Mouse (Mus musculus) embryonic facial prominence, embryonic 13.5 days (tissue): Measurements from ENCODE around the gene Soga1. TPM values are rescaled to one million over a fixed set of nuclear protein-coding genes. Genes with fewer than 3 reads are reported as not detected.

ENCODE experiments used
- ATAC-seq: fragments of 200-750 bp; cut with Nextera tagmentation; 2 replicates; pipeline ENCODE4 v1.8.0; 2017; ENCODE audit warnings: low read depth; ENCODE audit not compliant: insufficient number of reproducible peaks, insufficient read depth, low FRiP score, low TSS enrichment
- H3K27ac ChIP-seq: fragments of 300-500 bp; sonication (generic); 2 replicates; pipeline ENCODE4 v1.5.1; 2015; ENCODE audit warnings: moderate library complexity, mild to moderate bottlenecking, inconsistent platforms
- H3K27me3 ChIP-seq: fragments of 300-500 bp; sonication (generic); 2 replicates; pipeline ENCODE4 v1.6.1; 2015; ENCODE audit warnings: mild to moderate bottlenecking, inconsistent platforms
- H3K36me3 ChIP-seq: fragments of 300-500 bp; sonication (generic); 2 replicates; pipeline ENCODE4 v1.6.1; 2015; ENCODE audit warnings: mild to moderate bottlenecking, inconsistent platforms
- H3K4me1 ChIP-seq: fragments of 300-500 bp; sonication (generic); 2 replicates; pipeline ENCODE4 v1.6.1; 2015; ENCODE audit warnings: inconsistent platforms
- H3K4me2 ChIP-seq: fragments of 300-500 bp; sonication (generic); 2 replicates; pipeline ENCODE4 v1.6.1; 2015; ENCODE audit warnings: moderate library complexity, mild to moderate bottlenecking, inconsistent platforms
- H3K4me3 ChIP-seq: fragments of 300-500 bp; sonication (generic); 2 replicates; pipeline ENCODE4 v1.5.1; 2015; ENCODE audit warnings: mild to moderate bottlenecking, inconsistent platforms
- H3K9ac ChIP-seq: fragments of 300-500 bp; sonication (generic); 2 replicates; pipeline ENCODE4 v1.6.1; 2015; ENCODE audit warnings: mild to moderate bottlenecking, inconsistent platforms
- H3K9me3 ChIP-seq: fragments of 300-500 bp; sonication (generic); 2 replicates; pipeline ENCODE4 v1.6.1; 2016; ENCODE audit warnings: inconsistent platforms
- WGBS: fragments of 180-500 bp; shearing (Covaris S2); methylation state at CpG from one replicate; pipeline ENCODE4 v1.1.7; 2015; ENCODE audit warnings: mixed read lengths; 5-methylcytosine and 5-hydroxymethylcytosine counted together
- polyA plus RNA-seq: library from polyadenylated mRNA; unstranded; fragments of >200 nt; fragmentation: Nextera tagmentation; extraction: Ambion mirVana; gene quantifications from 2 replicates; pipeline ENCODE4 v1.2.1, GENCODE M21; 2015

Gene Soga1
- polyA plus RNA-seq, 1 experiment from 2014 or later, result 7.1 TPM

- Histone ChIP-seq H3K4me3 (no peak overlapping the region), H3K27me3 (no peaks in the 10 kb centered on the region), H3K27ac (no peak overlapping the region), H3K4me1 (no peaks in the 10 kb centered on the region), H3K36me3 (peaks cover 64% of the 10 kb centered on the region), H3K9ac (no peak overlapping the region), H3K4me2 (no peak overlapping the region), H3K9me3 (no peaks in the 10 kb centered on the region)
- ATAC-seq, result no peak
- 93% methylated on average over 12 of the region's 12 CpGs for WGBS
Observed at GRCm38 (mm10) chr2:157100319-157100605, 21.2 kb upstream of the Soga1 start.

- 88% methylated on average over 12 of the region's 12 CpGs for WGBS
Observed at GRCm38 (mm10) chr2:157099532-157100318, 20.7 kb upstream of the Soga1 start.

GRCm38 (mm10) chr2:157095005-157095755 is 16.1 kb upstream of the Soga1 start:
- WGBS, result 61% methylated on average over 9 of the region's 9 CpGs
- no peaks in the 10 kb centered on the region for H3K27me3 ChIP-seq
- ATAC-seq, result no peak

More at GRCm38 (mm10) chr2:157099532-157100318, 20.7 kb upstream of the Soga1 start:
- no peak overlapping the region for H3K9ac ChIP-seq
- H3K4me3 ChIP-seq, result no peak overlapping the region
- no peaks in the 10 kb centered on the region; the same call in 1 of the 2 replicates for H3K4me1 ChIP-seq
- H3K27me3 ChIP-seq, result no peaks in the 10 kb centered on the region
- H3K9me3 ChIP-seq, result no peaks in the 10 kb centered on the region
- ATAC-seq, result no peak
- no peak overlapping the region for H3K27ac ChIP-seq
- no peak overlapping the region for H3K4me2 ChIP-seq
- peaks cover 60% of the 10 kb centered on the region for H3K36me3 ChIP-seq

GRCm38 (mm10) chr2:157092024-157092423 is 13.0 kb upstream of the Soga1 start:
- Histone ChIP-seq H3K4me1 (peaks cover 8% of the 10 kb centered on the region), H3K4me2 (no peak overlapping the region), H3K4me3 (no peak overlapping the region), H3K36me3 (peaks cover 9% of the 10 kb centered on the region; the same call in 1 of the 2 replicates), H3K9ac (no peak overlapping the region; the same call in 1 of the 2 replicates), H3K27ac (no peak overlapping the region), H3K27me3 (no peaks in the 10 kb centered on the region), H3K9me3 (no peaks in the 10 kb centered on the region)
- 51% methylated on average over 8 of the region's 8 CpGs for WGBS
- no peak for ATAC-seq

More at GRCm38 (mm10) chr2:157095005-157095755, 16.1 kb upstream of the Soga1 start:
- no peak overlapping the region for H3K4me2 ChIP-seq
- H3K27ac ChIP-seq, result no peak overlapping the region
- H3K4me1 ChIP-seq, result peaks cover 4% of the 10 kb centered on the region
- H3K9me3 ChIP-seq, result no peaks in the 10 kb centered on the region
- no peak overlapping the region for H3K9ac ChIP-seq
- peaks cover 26% of the 10 kb centered on the region for H3K36me3 ChIP-seq
- no peak overlapping the region for H3K4me3 ChIP-seq

GRCm38 (mm10) chr2:157087536-157088317 is 8.7 kb upstream of the Soga1 start:
- Histone ChIP-seq H3K9me3 (no peaks in the 10 kb centered on the region), H3K4me1 (peaks cover 11% of the 10 kb centered on the region), H3K4me2 (no peak overlapping the region), H3K4me3 (no peak overlapping the region), H3K27me3 (no peaks in the 10 kb centered on the region), H3K27ac (no peak overlapping the region), H3K36me3 (no peaks in the 10 kb centered on the region), H3K9ac (no peak overlapping the region)
- no peak for ATAC-seq
- WGBS, result 69% methylated on average over 14 of the region's 14 CpGs

GRCm38 (mm10) chr2:157086796-157087195 is 7.7 kb upstream of the Soga1 start, which contains the start of gene Tldc2:
Gene Tldc2, plus strand, starts transcription at chr2:157087055.
- H3K4me2 ChIP-seq, result no peak within 1 kb of the TSS
- no peaks in the 10 kb centered on the region for H3K9me3 ChIP-seq
- H3K4me3 ChIP-seq, result no peak within 1 kb of the TSS
- no peaks in the 10 kb centered on the region for H3K27me3 ChIP-seq
- no peak within 1 kb of the TSS for H3K27ac ChIP-seq
- 82% methylated on average over 8 of the region's 8 CpGs for WGBS
- no peak within 1 kb of the TSS for H3K9ac ChIP-seq
- no peaks in the 10 kb centered on the region for H3K36me3 ChIP-seq
- no peak for ATAC-seq
- peaks cover 7% of the 10 kb centered on the region for H3K4me1 ChIP-seq

- Histone ChIP-seq H3K36me3 (no peaks in the 10 kb centered on the region), H3K27me3 (no peaks in the 10 kb centered on the region), H3K4me2 (no peak overlapping the region), H3K4me1 (peaks cover 8% of the 10 kb centered on the region), H3K9ac (no peak overlapping the region), H3K9me3 (no peaks in the 10 kb centered on the region), H3K27ac (no peak overlapping the region), H3K4me3 (no peak overlapping the region)
- 85% methylated on average over 7 of the region's 7 CpGs for WGBS
- no peak for ATAC-seq
Observed at GRCm38 (mm10) chr2:157084831-157085585, 6.0 kb upstream of the Soga1 start.

- Histone ChIP-seq H3K4me3 (no peak overlapping the region), H3K4me1 (peaks cover 17% of the 10 kb centered on the region), H3K27ac (no peak overlapping the region), H3K4me2 (no peak overlapping the region), H3K27me3 (no peaks in the 10 kb centered on the region), H3K9me3 (no peaks in the 10 kb centered on the region), H3K9ac (no peak overlapping the region), H3K36me3 (no peaks in the 10 kb centered on the region)
- WGBS, result 37% methylated on average over 7 of the region's 7 CpGs
- ATAC-seq, result no peak
Observed at GRCm38 (mm10) chr2:157081960-157082359, 2.9 kb upstream of the Soga1 start.

GRCm38 (mm10) chr2:157081331-157081730 is 2.3 kb upstream of the Soga1 start:
- no peak overlapping the region for H3K4me2 ChIP-seq
- no peak for ATAC-seq
- H3K27me3 ChIP-seq, result no peaks in the 10 kb centered on the region
- no peak overlapping the region for H3K9ac ChIP-seq
- peaks cover 23% of the 10 kb centered on the region for H3K4me1 ChIP-seq
- H3K36me3 ChIP-seq, result 0 out of 2 replicates have a peak, but pooled peaks cover 3% of the 10 kb centered on the region
- H3K4me3 ChIP-seq, result no peak overlapping the region
- H3K27ac ChIP-seq, result no peak overlapping the region
- 92% methylated on average over 8 of the region's 8 CpGs for WGBS
- no peaks in the 10 kb centered on the region for H3K9me3 ChIP-seq

- H3K4me3 ChIP-seq, result peak overlapping the region; percentile 93
- peak overlapping the region; percentile 99 for H3K27ac ChIP-seq
- H3K36me3 ChIP-seq, result 0 out of 2 replicates have a peak, but pooled peaks cover 3% of the 10 kb centered on the region
- peak overlapping the region; percentile 98 for H3K9ac ChIP-seq
- peaks cover 36% of the 10 kb centered on the region for H3K4me1 ChIP-seq
- ATAC-seq, result no peak
- peak overlapping the region; percentile 96 for H3K4me2 ChIP-seq
- no peaks in the 10 kb centered on the region for H3K27me3 ChIP-seq
- H3K9me3 ChIP-seq, result no peaks in the 10 kb centered on the region
- 8% methylated on average over 16 of the region's 16 CpGs for WGBS
Observed at GRCm38 (mm10) chr2:157079701-157080180, 687 bp upstream of the Soga1 start.
